Mouse (Mus musculus): Measurements from ENCODE around the gene Naaladl2.

- no peak for TF ChIP-seq CTCF (IDR thresholded peaks at IDR 0.05; ENCODE audit: low read depth)
- TF ChIP-seq EP300 (IDR thresholded peaks at IDR 0.05; ENCODE audit: low read depth): no peak
Measured at GRCm38 (mm10) chr3:24604791-24605320, 539.2 kb downstream of the Naaladl2 start.
